ENCODE assay signal across 8 mouse cellular contexts in the genomic region with DNA sequence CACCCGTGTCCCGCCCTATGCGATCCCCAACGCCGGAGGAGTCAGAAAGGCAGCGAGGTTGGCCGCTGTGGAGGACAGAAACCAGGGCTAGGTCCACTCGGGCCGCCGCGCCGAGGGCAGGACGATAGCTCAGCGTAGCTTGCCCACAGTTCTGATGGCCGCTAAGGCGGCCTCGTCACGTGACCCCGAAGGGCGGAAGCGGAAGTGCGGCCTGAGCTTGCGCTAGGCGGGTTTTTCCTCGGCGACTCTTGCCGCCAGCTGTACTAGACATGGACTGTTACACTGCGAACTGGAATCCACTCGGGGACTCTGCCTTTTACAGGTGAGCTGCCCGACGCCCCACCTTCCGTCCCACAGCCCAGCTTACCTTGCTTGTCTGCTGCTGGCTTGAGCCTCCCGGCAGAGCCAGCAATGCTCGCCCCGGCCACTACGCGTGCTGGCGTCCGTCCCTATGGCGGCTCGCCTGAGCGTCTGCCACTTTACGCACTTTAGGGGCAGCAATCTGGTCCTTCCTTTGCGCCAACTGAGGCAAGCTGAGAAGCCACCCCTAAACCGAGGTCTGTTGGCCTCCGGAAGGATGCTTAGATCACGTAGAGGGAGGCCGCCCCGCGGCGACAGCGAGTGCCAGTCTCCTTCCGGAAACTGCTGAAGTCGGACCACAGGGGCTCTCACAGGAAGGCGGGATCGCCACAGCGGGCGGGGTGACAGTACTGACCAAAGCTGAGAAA. TPM values are rescaled to one million over a fixed set of nuclear protein-coding genes. Genes with fewer than 3 reads are reported as not detected.
DNase-seq lines count a peak whose midpoint lies in the region; ATAC-seq lines count a peak whose summit lies in the region.

Gene Vps16, plus strand, starts transcription at position 214 of the 728 bp plus-strand sequence.
Gene Pced1a, minus strand, starts transcription at position 576 of the 728 bp plus-strand sequence.

- peaks cover 10% of the 10 kb centered on the region for H3K36me3 ChIP-seq in heart, embryonic 14.5 days (ENCODE audit: control insufficient read depth, insufficient read depth, low read length)
- peaks cover 20% of the 10 kb centered on the region for H3K36me3 ChIP-seq in liver, embryonic 13.5 days
- H3K36me3 ChIP-seq in stomach, embryonic 16.5 days (ENCODE audit: control insufficient read depth, insufficient read depth, low read length): peaks cover 4% of the 10 kb centered on the region; the same call in 1 of the 2 replicates

- no peaks in the 10 kb centered on the region for H3K9me3 ChIP-seq in heart, embryonic 14.5 days (ENCODE audit: control insufficient read depth, low read length)
- no peaks in the 10 kb centered on the region for H3K9me3 ChIP-seq in liver, embryonic 13.5 days (replicated peaks)
- no peaks in the 10 kb centered on the region for H3K9me3 ChIP-seq in stomach, embryonic 16.5 days (replicated peaks; ENCODE audit: control insufficient read depth, low read length)

- WGBS in heart, embryonic 14.5 days: under 1% methylated on average over 58 of the region's 58 CpGs
- under 1% methylated on average over 58 of the region's 58 CpGs for WGBS in liver, embryonic 13.5 days (ENCODE audit: insufficient replicate concordance)
- WGBS in stomach, embryonic 16.5 days: under 1% methylated on average over 58 of the region's 58 CpGs

- H3K4me2 ChIP-seq in heart, embryonic 14.5 days (ENCODE audit: low read length): peak within 1 kb of the TSS; percentile 97
- H3K4me2 ChIP-seq in liver, embryonic 13.5 days: peak within 1 kb of the TSS; percentile 95
- H3K4me2 ChIP-seq in stomach, embryonic 16.5 days (ENCODE audit: low read depth, low read length): peak within 1 kb of the TSS; percentile 94

- H3K4me1 ChIP-seq in heart, embryonic 14.5 days (ENCODE audit: control insufficient read depth in 2 of 2, insufficient read depth in 2 of 2, low read length in 2 of 2): peaks cover 6 to 14% of the 10 kb centered on the region in 2 experiments
- peaks cover 53% of the 10 kb centered on the region for H3K4me1 ChIP-seq in liver, embryonic 13.5 days (replicated peaks)
- peaks cover 17% of the 10 kb centered on the region for H3K4me1 ChIP-seq in stomach, embryonic 16.5 days (ENCODE audit: control insufficient read depth, insufficient read depth, low read length)

- H3K27ac ChIP-seq in heart, embryonic 14.5 days (replicated peaks in 1 of 2; ENCODE audit: control insufficient read depth in 1 of 2, insufficient read depth in 1 of 2, low read depth in 2 of 2, low read length in 2 of 2): peak within 1 kb of the TSS; percentile 78 to 86
- H3K27ac ChIP-seq in liver, embryonic 13.5 days: peak within 1 kb of the TSS; percentile 77
- peak within 1 kb of the TSS; percentile 92 for H3K27ac ChIP-seq in stomach, embryonic 16.5 days (ENCODE audit: low read length)

- H3K4me3 ChIP-seq in heart, embryonic 14.5 days (ENCODE audit: control insufficient read depth in 1 of 2, insufficient read depth in 1 of 2, low read depth in 1 of 2, low read length in 2 of 2): peak within 1 kb of the TSS; percentile 67 to 90
- peak within 1 kb of the TSS; percentile 83 for H3K4me3 ChIP-seq in liver, embryonic 13.5 days (replicated peaks)
- H3K4me3 ChIP-seq in stomach, embryonic 16.5 days (replicated peaks; ENCODE audit: low read length): peak within 1 kb of the TSS; percentile 89

- no peaks in the 10 kb centered on the region for H3K27me3 ChIP-seq in heart, embryonic 14.5 days (ENCODE audit: control insufficient read depth, insufficient read depth, low read length)
- H3K27me3 ChIP-seq in liver, embryonic 13.5 days: no peaks in the 10 kb centered on the region
- no peaks in the 10 kb centered on the region for H3K27me3 ChIP-seq in stomach, embryonic 16.5 days (ENCODE audit: control insufficient read depth, insufficient read depth, low read length)

- peak within 1 kb of the TSS; percentile 89 for H3K9ac ChIP-seq in heart, embryonic 14.5 days (ENCODE audit: low read length)
- H3K9ac ChIP-seq in liver, embryonic 13.5 days: peak within 1 kb of the TSS; percentile 84
- peak within 1 kb of the TSS; percentile 93 for H3K9ac ChIP-seq in stomach, embryonic 16.5 days (ENCODE audit: low read length)

- peak; percentile 78 for DNase-seq in c-Kit-negative CD71-positive TER-119-positive erythroid progenitor cells, embryonic 14.5 days (ENCODE audit: low read depth, low spot score)
- DNase-seq in fibroblast of lung, adult 2 months (ENCODE audit: low read depth): peak; percentile 65
- peak; percentile 95 for DNase-seq in kidney, postnatal 14 days
- peak; percentile 86 for DNase-seq in liver, embryonic 13.5 days
- peak; percentile 98 for DNase-seq in neural tube, embryonic 10.5 days (ENCODE audit: extremely low spot score, low spot score)

- ATAC-seq in CD4-positive, CD25-positive, alpha-beta regulatory T cell, adult 4 months: peak; percentile 91
- ATAC-seq in heart, embryonic 14.5 days (ENCODE audit: insufficient number of reproducible peaks, insufficient read depth, low FRiP score, low read depth): peak; percentile 91
- peak; percentile 92 for ATAC-seq in liver, embryonic 13.5 days (ENCODE audit: low read depth)
- peak; percentile 97 for ATAC-seq in stomach, embryonic 16.5 days (ENCODE audit: insufficient read depth, low FRiP score)

RNA-seq across cellular contexts. Expression of gene Vps16, which starts in this region (rescaled TPM):
- 100 to 1,000 TPM; 243 to 271 TPM for polyA plus RNA-seq in CD4-positive, CD25-positive, alpha-beta regulatory T cell, adult 4 months (2017; shearing (Covaris generic))
- 40.4 and 43.8 TPM in 2 replicates for polyA plus RNA-seq in heart, embryonic 14.5 days (2014; fragmentation: Nextera tagmentation; extraction: Ambion mirVana)
- polyA plus RNA-seq in liver, embryonic 13.5 days (2015; fragmentation: Nextera tagmentation; extraction: Ambion mirVana): 46.0 and 47.3 TPM in 2 replicates
- 83.2 and 93.8 TPM in 2 replicates for polyA plus RNA-seq in stomach, embryonic 16.5 days (2015; fragmentation: Nextera tagmentation; extraction: Ambion mirVana)

RNA-seq across cellular contexts. Expression of gene Pced1a, which starts in this region (rescaled TPM):
- 10 to 100 TPM; 10.1 to 17.8 TPM for polyA plus RNA-seq in CD4-positive, CD25-positive, alpha-beta regulatory T cell, adult 4 months (2017; shearing (Covaris generic))
- 5.2 and 6.7 TPM in 2 replicates for polyA plus RNA-seq in heart, embryonic 14.5 days (2014; fragmentation: Nextera tagmentation; extraction: Ambion mirVana)
- polyA plus RNA-seq in liver, embryonic 13.5 days (2015; fragmentation: Nextera tagmentation; extraction: Ambion mirVana): 3.5 and 3.8 TPM in 2 replicates
- polyA plus RNA-seq in stomach, embryonic 16.5 days (2015; fragmentation: Nextera tagmentation; extraction: Ambion mirVana): 16.1 and 16.4 TPM in 2 replicates

Comparison
In these comparisons a context has a peak if more than half of its experiments do, and no peak if none do; other contexts are left out.
1. Peak in every context shown above with its lines: DNase-seq, ATAC-seq, H3K4me3 ChIP-seq and H3K27ac ChIP-seq.